Mouse (Mus musculus) layer of hippocampus, adult 18-20 months (tissue): ENCODE results near the gene Stpg4. TPM values are rescaled to one million over a fixed set of nuclear protein-coding genes. Genes with fewer than 3 reads are reported as not detected.

Source experiments
- DNase-seq, 2 experiments: peaks; one replicate each; pipeline ENCODE4 v3.0.0; 2022; ENCODE audit warnings: low spot score in 2 of 2
- total RNA-seq, 2 experiments: library from RNA; stranded (reverse); gene quantifications; 2 replicates each; pipeline ENCODE4 v1.2.3; 2021

Gene Stpg4
- total RNA-seq, 2 experiments from 2014 or later = not detected

- peak in 1 of 2 experiments; percentile 27 for DNase-seq
Observed at GRCm38 (mm10) chr17:87447612-87448200, 20.2 kb upstream of the Stpg4 start.

- peak; percentile 95 to 99 for DNase-seq
Observed at GRCm38 (mm10) chr17:87446767-87447611, 19.4 kb upstream of the Stpg4 start, which contains the start of gene Calm2. TSS of gene Calm2 (minus strand) at chr17:87446935.

- DNase-seq = peak; percentile 68 to 82
Observed at GRCm38 (mm10) chr17:87445917-87446766, 18.6 kb upstream of the Stpg4 start.

GRCm38 (mm10) chr17:87445337-87445916 lies 17.9 kb upstream of the Stpg4 start:
- DNase-seq = no peak

GRCm38 (mm10) chr17:87444763-87445162 lies 17.2 kb upstream of the Stpg4 start:
- no peak for DNase-seq

- no peak for DNase-seq
Observed at GRCm38 (mm10) chr17:87441537-87441936, 14.0 kb upstream of the Stpg4 start.

- no peak for DNase-seq
Observed at GRCm38 (mm10) chr17:87439441-87439840, 11.9 kb upstream of the Stpg4 start.

GRCm38 (mm10) chr17:87433929-87434328 lies 6.4 kb upstream of the Stpg4 start:
- no peak for DNase-seq

GRCm38 (mm10) chr17:87432743-87433142 lies 5.2 kb upstream of the Stpg4 start:
- DNase-seq = no peak

- no peak for DNase-seq
Observed at GRCm38 (mm10) chr17:87432314-87432713, 4.8 kb upstream of the Stpg4 start.

- DNase-seq = no peak
Observed at GRCm38 (mm10) chr17:87429431-87429830, 1.9 kb upstream of the Stpg4 start.

GRCm38 (mm10) chr17:87418082-87418481 lies 9.5 kb downstream of the Stpg4 start:
- no peak for DNase-seq

GRCm38 (mm10) chr17:87406646-87407045 lies 20.9 kb downstream of the Stpg4 start:
- no peak for DNase-seq

GRCm38 (mm10) chr17:87405576-87405975 lies 22.0 kb downstream of the Stpg4 start:
- no peak for DNase-seq

- DNase-seq = no peak
Observed at GRCm38 (mm10) chr17:87403462-87403861, 24.1 kb downstream of the Stpg4 start.

GRCm38 (mm10) chr17:87402444-87402843 lies 25.1 kb downstream of the Stpg4 start:
- DNase-seq = no peak

- no peak for DNase-seq
Observed at GRCm38 (mm10) chr17:87397088-87397487, 30.5 kb downstream of the Stpg4 start.

- DNase-seq = peak; percentile 40 to 61
Observed at GRCm38 (mm10) chr17:87391242-87391641, 36.3 kb downstream of the Stpg4 start.

GRCm38 (mm10) chr17:87387068-87387467 lies 40.5 kb downstream of the Stpg4 start:
- no peak for DNase-seq

GRCm38 (mm10) chr17:87385835-87386234 lies 41.7 kb downstream of the Stpg4 start:
- no peak for DNase-seq

GRCm38 (mm10) chr17:87380681-87381080 lies 46.9 kb downstream of the Stpg4 start:
- DNase-seq = no peak
